In the genomic region with DNA sequence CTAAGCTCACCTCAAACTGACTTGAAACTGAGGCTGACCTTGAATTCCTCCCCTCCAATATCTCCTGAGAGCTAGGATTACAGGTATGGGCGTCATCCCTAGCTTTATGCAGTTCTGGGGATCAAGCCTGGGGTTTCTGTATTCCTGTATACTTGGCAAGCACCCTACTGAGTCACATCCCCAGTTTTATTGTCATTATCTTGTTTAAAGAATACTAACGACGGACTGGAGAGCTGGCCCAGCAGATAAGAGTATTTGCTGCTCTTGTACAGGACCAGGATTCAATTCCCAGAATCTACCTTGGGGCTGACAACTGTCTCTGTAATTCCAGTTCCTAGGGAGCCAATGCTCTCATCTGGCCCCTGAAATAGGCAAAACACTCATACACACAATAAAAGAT, we compare ENCODE assay signal across 14 mouse cellular contexts. TPM values are rescaled to one million over a fixed set of nuclear protein-coding genes. Genes with fewer than 3 reads are reported as not detected.
"Had no signal": no experiment of that assay in that cellular context is flagged by ENCODE, and none has a peak within 500 bp of the region (broad histone marks: within the 10 kb centered on the region; RNA-seq: fewer than 3 reads in every experiment).

No protein-coding gene starts in this region.

- H3K36me3 ChIP-seq: limb, embryonic 13.5 days; midbrain, embryonic 15.5 days; neural tube, embryonic 12.5 days; stomach, embryonic 15.5 days had no signal

- H3K9me3 ChIP-seq: limb, embryonic 13.5 days; neural tube, embryonic 12.5 days; stomach, embryonic 15.5 days had no signal

- H3K27ac ChIP-seq: hindbrain, postnatal 0 days; kidney, postnatal 0 days; limb, embryonic 13.5 days; midbrain, embryonic 15.5 days; neural tube, embryonic 12.5 days; stomach, embryonic 15.5 days had no signal

- ATAC-seq: hindbrain, postnatal 0 days; lung, postnatal 0 days; midbrain, embryonic 15.5 days had no signal

- H3K27me3 ChIP-seq: midbrain, embryonic 15.5 days; neural tube, embryonic 12.5 days; stomach, embryonic 15.5 days had no signal

- H3K4me2 ChIP-seq: limb, embryonic 13.5 days; midbrain, embryonic 11.5 days; midbrain, embryonic 15.5 days; neural tube, embryonic 12.5 days; stomach, embryonic 15.5 days had no signal

- DNase-seq: kidney, adult 8-10 months; kidney, postnatal 36 days; layer of hippocampus, adult 9-11 months; left cerebral cortex, postnatal 4 days; thymus, adult 2 months; thymus, postnatal 25 days had no signal

- H3K9ac ChIP-seq: limb, embryonic 13.5 days; midbrain, embryonic 15.5 days; neural tube, embryonic 12.5 days; stomach, embryonic 15.5 days had no signal

- H3K4me1 ChIP-seq: limb, embryonic 13.5 days; midbrain, embryonic 15.5 days; neural tube, embryonic 12.5 days; stomach, embryonic 15.5 days had no signal

- H3K4me3 ChIP-seq: limb, embryonic 13.5 days; midbrain, embryonic 15.5 days; neural tube, embryonic 12.5 days; stomach, embryonic 15.5 days had no signal

RNA-seq across cellular contexts. Expression of a gene that starts 33.2 kb away (rescaled TPM):
- polyA plus RNA-seq: hindbrain, postnatal 0 days; kidney, postnatal 0 days; limb, embryonic 13.5 days; midbrain, embryonic 11.5 days; midbrain, embryonic 15.5 days; neural tube, embryonic 12.5 days had no signal
